Mouse (Mus musculus) limb, embryonic 13.5 days (tissue): ENCODE measurements around the gene Pacrg. TPM values are rescaled to one million over a fixed set of nuclear protein-coding genes. Genes with fewer than 3 reads are reported as not detected.

Experiments
- ATAC-seq: fragments of 200-750 bp; cut with Nextera tagmentation; 2 replicates; pipeline ENCODE4 v1.8.0; 2017; ENCODE audit warnings: low read depth, moderate number of reproducible peaks, moderate TSS enrichment; ENCODE audit not compliant: low FRiP score
- H3K27ac ChIP-seq: fragments of 300-500 bp; sonication (generic); 2 replicates; pipeline ENCODE4 v1.5.1; 2015; ENCODE audit warnings: inconsistent platforms, mild to moderate bottlenecking, moderate library complexity
- H3K27me3 ChIP-seq: fragments of 300-500 bp; sonication (generic); 2 replicates; pipeline ENCODE4 v1.6.1; 2015; ENCODE audit warnings: mild to moderate bottlenecking, inconsistent platforms
- H3K36me3 ChIP-seq: fragments of 300-500 bp; sonication (generic); 2 replicates; pipeline ENCODE4 v1.6.1; 2015; ENCODE audit warnings: inconsistent platforms, mild to moderate bottlenecking, moderate library complexity
- H3K4me1 ChIP-seq: fragments of 300-500 bp; sonication (generic); 2 replicates; pipeline ENCODE4 v1.6.1; 2015; ENCODE audit warnings: inconsistent platforms
- H3K4me2 ChIP-seq: fragments of 300-500 bp; sonication (generic); replicated peaks from 2 replicates; pipeline ENCODE4 v1.6.1; 2015; ENCODE audit warnings: inconsistent platforms, mild to moderate bottlenecking, moderate library complexity
- H3K4me3 ChIP-seq: fragments of 300-500 bp; sonication (generic); 2 replicates; pipeline ENCODE4 v1.5.1; 2015; ENCODE audit warnings: moderate library complexity, mild to moderate bottlenecking, inconsistent platforms
- H3K9ac ChIP-seq: fragments of 300-500 bp; sonication (generic); 2 replicates; pipeline ENCODE4 v1.6.1; 2015; ENCODE audit warnings: mild to moderate bottlenecking, inconsistent platforms
- H3K9me3 ChIP-seq: fragments of 300-500 bp; sonication (generic); 2 replicates; pipeline ENCODE4 v1.6.1; 2016; ENCODE audit warnings: inconsistent platforms
- WGBS: fragments of 180-500 bp; shearing (Covaris S2); methylation state at CpG from one replicate; pipeline ENCODE4 v1.1.7; 2015; 5-methylcytosine and 5-hydroxymethylcytosine counted together
- polyA plus RNA-seq: library from polyadenylated mRNA; unstranded; fragments of >200 nt; fragmentation: Nextera tagmentation; extraction: Ambion mirVana; gene quantifications from 2 replicates; pipeline ENCODE4 v1.2.1, GENCODE M21; 2015

Gene Pacrg
- polyA plus RNA-seq, 1 experiment from 2014 or later: 1.4 TPM

- Histone ChIP-seq H3K4me2 (no peak overlapping the region), H3K36me3 (no peaks in the 10 kb centered on the region), H3K4me3 (no peak overlapping the region), H3K9me3 (no peaks in the 10 kb centered on the region), H3K27me3 (0 out of 2 replicates have a peak, but pooled peaks cover 4% of the 10 kb centered on the region), H3K4me1 (peaks cover 17% of the 10 kb centered on the region), H3K27ac (no peak overlapping the region), H3K9ac (no peak overlapping the region)
- no peak for ATAC-seq
- 85% methylated on average over 6 of the region's 6 CpGs for WGBS
Measured at GRCm38 (mm10) chr17:10498935-10499655, 341.0 kb downstream of the Pacrg start.

- ATAC-seq: no peak
- Histone ChIP-seq H3K4me1 (peaks cover 22% of the 10 kb centered on the region), H3K27me3 (0 out of 2 replicates have a peak, but pooled peaks cover 4% of the 10 kb centered on the region), H3K9me3 (no peaks in the 10 kb centered on the region), H3K27ac (no peak overlapping the region), H3K4me3 (no peak overlapping the region), H3K9ac (no peak overlapping the region), H3K4me2 (no peak overlapping the region), H3K36me3 (no peaks in the 10 kb centered on the region)
- WGBS: 40% methylated on average over 4 of the region's 4 CpGs
Measured at GRCm38 (mm10) chr17:10497781-10498420, 342.2 kb downstream of the Pacrg start.

- H3K9ac ChIP-seq: no peak overlapping the region
- H3K36me3 ChIP-seq: no peaks in the 10 kb centered on the region
- H3K4me3 ChIP-seq: no peak overlapping the region
- no peak overlapping the region for H3K4me2 ChIP-seq
- H3K27ac ChIP-seq: no peak overlapping the region
- H3K27me3 ChIP-seq: 0 out of 2 replicates have a peak, but pooled peaks cover 4% of the 10 kb centered on the region
- WGBS: 90% methylated on average over 8 of the region's 8 CpGs
- H3K9me3 ChIP-seq: no peaks in the 10 kb centered on the region
- ATAC-seq: no peak
- peaks cover 25% of the 10 kb centered on the region for H3K4me1 ChIP-seq
Measured at GRCm38 (mm10) chr17:10496066-10496465, 344.0 kb downstream of the Pacrg start.

GRCm38 (mm10) chr17:10495588-10495987 lies 344.5 kb downstream of the Pacrg start:
- Histone ChIP-seq H3K36me3 (no peaks in the 10 kb centered on the region), H3K4me2 (no peak overlapping the region), H3K27ac (no peak overlapping the region), H3K27me3 (0 out of 2 replicates have a peak, but pooled peaks cover 4% of the 10 kb centered on the region), H3K9me3 (no peaks in the 10 kb centered on the region), H3K4me3 (no peak overlapping the region), H3K4me1 (peaks cover 29% of the 10 kb centered on the region), H3K9ac (no peak overlapping the region)
- no peak for ATAC-seq
- 27% methylated on average over 8 of the region's 8 CpGs for WGBS

- H3K27ac ChIP-seq: no peak overlapping the region
- H3K9me3 ChIP-seq: no peaks in the 10 kb centered on the region
- no peaks in the 10 kb centered on the region for H3K36me3 ChIP-seq
- WGBS: 28% methylated on average over 3 of the region's 3 CpGs
- no peak overlapping the region for H3K9ac ChIP-seq
- ATAC-seq: no peak
- 0 out of 2 replicates have a peak, but pooled peaks cover 4% of the 10 kb centered on the region for H3K27me3 ChIP-seq
- H3K4me1 ChIP-seq: peaks cover 41% of the 10 kb centered on the region
- no peak overlapping the region for H3K4me3 ChIP-seq
- H3K4me2 ChIP-seq: no peak overlapping the region
Measured at GRCm38 (mm10) chr17:10493124-10493523, 347.0 kb downstream of the Pacrg start.

GRCm38 (mm10) chr17:10490374-10491169 lies 349.5 kb downstream of the Pacrg start:
- 23% methylated on average over 8 of the region's 8 CpGs for WGBS
- peak; percentile 85 for ATAC-seq
- Histone ChIP-seq H3K4me1 (peaks cover 48% of the 10 kb centered on the region), H3K36me3 (no peaks in the 10 kb centered on the region), H3K9me3 (no peaks in the 10 kb centered on the region), H3K27me3 (no peaks in the 10 kb centered on the region), H3K9ac (no peak overlapping the region), H3K27ac (peak overlapping the region; percentile 70), H3K4me2 (peak overlapping the region; percentile 43), H3K4me3 (no peak overlapping the region)

GRCm38 (mm10) chr17:10488873-10489272 lies 351.2 kb downstream of the Pacrg start:
- no peak overlapping the region for H3K4me2 ChIP-seq
- 63% methylated on average over 2 of the region's 2 CpGs for WGBS
- H3K9ac ChIP-seq: no peak overlapping the region
- H3K27me3 ChIP-seq: no peaks in the 10 kb centered on the region
- ATAC-seq: no peak
- no peaks in the 10 kb centered on the region for H3K9me3 ChIP-seq
- H3K4me1 ChIP-seq: peaks cover 47% of the 10 kb centered on the region
- no peak overlapping the region for H3K4me3 ChIP-seq
- no peaks in the 10 kb centered on the region for H3K36me3 ChIP-seq
- no peak overlapping the region for H3K27ac ChIP-seq

- 77% methylated on average over 6 of the region's 6 CpGs for WGBS
- Histone ChIP-seq H3K27ac (no peak overlapping the region), H3K36me3 (no peaks in the 10 kb centered on the region), H3K4me3 (no peak overlapping the region), H3K9me3 (no peaks in the 10 kb centered on the region), H3K4me1 (peaks cover 27% of the 10 kb centered on the region), H3K4me2 (no peak overlapping the region), H3K27me3 (no peaks in the 10 kb centered on the region), H3K9ac (no peak overlapping the region)
- ATAC-seq: no peak
Measured at GRCm38 (mm10) chr17:10483945-10484546, 356.1 kb downstream of the Pacrg start.

GRCm38 (mm10) chr17:10481081-10481480 lies 359.0 kb downstream of the Pacrg start:
- 88% methylated on average over 1 of the region's 1 CpGs for WGBS
- no peak for ATAC-seq
- H3K4me3 ChIP-seq: no peak overlapping the region

GRCm38 (mm10) chr17:10479020-10479707 lies 360.9 kb downstream of the Pacrg start:
- H3K4me1 ChIP-seq: peaks cover 29% of the 10 kb centered on the region
- H3K9ac ChIP-seq: no peak overlapping the region
- no peaks in the 10 kb centered on the region for H3K36me3 ChIP-seq
- H3K27me3 ChIP-seq: no peaks in the 10 kb centered on the region
- H3K4me2 ChIP-seq: peak overlapping the region; percentile 46
- no peaks in the 10 kb centered on the region for H3K9me3 ChIP-seq
- ATAC-seq: peak; percentile 83
- H3K4me3 ChIP-seq: no peak overlapping the region
- 15% methylated on average over 17 of the region's 17 CpGs for WGBS
- H3K27ac ChIP-seq: peak overlapping the region; percentile 85

More at GRCm38 (mm10) chr17:10481081-10481480, 359.0 kb downstream of the Pacrg start:
- no peaks in the 10 kb centered on the region for H3K27me3 ChIP-seq
- H3K9ac ChIP-seq: no peak overlapping the region
- no peaks in the 10 kb centered on the region for H3K9me3 ChIP-seq
- H3K4me1 ChIP-seq: peaks cover 34% of the 10 kb centered on the region
- no peak overlapping the region for H3K4me2 ChIP-seq
- H3K27ac ChIP-seq: no peak overlapping the region
- no peaks in the 10 kb centered on the region for H3K36me3 ChIP-seq

- no peak overlapping the region for H3K9ac ChIP-seq
- H3K4me1 ChIP-seq: peaks cover 22% of the 10 kb centered on the region
- no peaks in the 10 kb centered on the region for H3K9me3 ChIP-seq
- H3K27ac ChIP-seq: peak overlapping the region; percentile 85
- peak; percentile 18; the same call in 1 of the 2 replicates for ATAC-seq
- no peaks in the 10 kb centered on the region for H3K36me3 ChIP-seq
- H3K4me2 ChIP-seq: no peak overlapping the region; the same call in 1 of the 2 replicates
- no peak overlapping the region for H3K4me3 ChIP-seq
- H3K27me3 ChIP-seq: no peaks in the 10 kb centered on the region
- 44% methylated on average over 3 of the region's 3 CpGs for WGBS
Measured at GRCm38 (mm10) chr17:10478377-10478776, 361.7 kb downstream of the Pacrg start.
